Mouse (Mus musculus) brain, adult 10 weeks (tissue): Measurements from ENCODE around the gene Asnsd1. TPM values are rescaled to one million over a fixed set of nuclear protein-coding genes. Genes with fewer than 3 reads are reported as not detected.

Experiments
- polyA plus RNA-seq: library from polyadenylated mRNA; stranded (reverse); fragments of 350-450 nt; fragmentation: Illumina TruSeq; extraction: RNeasy Lipid Tissue Mini Kit (QIAGEN cat#74804); gene quantifications from one replicate; pipeline ENCODE4 v1.2.3, GENCODE M21; 2015; ENCODE audit warnings: low read depth, low replicate concordance

The Asnsd1 gene
- 25.3 TPM for polyA plus RNA-seq

DNA sequence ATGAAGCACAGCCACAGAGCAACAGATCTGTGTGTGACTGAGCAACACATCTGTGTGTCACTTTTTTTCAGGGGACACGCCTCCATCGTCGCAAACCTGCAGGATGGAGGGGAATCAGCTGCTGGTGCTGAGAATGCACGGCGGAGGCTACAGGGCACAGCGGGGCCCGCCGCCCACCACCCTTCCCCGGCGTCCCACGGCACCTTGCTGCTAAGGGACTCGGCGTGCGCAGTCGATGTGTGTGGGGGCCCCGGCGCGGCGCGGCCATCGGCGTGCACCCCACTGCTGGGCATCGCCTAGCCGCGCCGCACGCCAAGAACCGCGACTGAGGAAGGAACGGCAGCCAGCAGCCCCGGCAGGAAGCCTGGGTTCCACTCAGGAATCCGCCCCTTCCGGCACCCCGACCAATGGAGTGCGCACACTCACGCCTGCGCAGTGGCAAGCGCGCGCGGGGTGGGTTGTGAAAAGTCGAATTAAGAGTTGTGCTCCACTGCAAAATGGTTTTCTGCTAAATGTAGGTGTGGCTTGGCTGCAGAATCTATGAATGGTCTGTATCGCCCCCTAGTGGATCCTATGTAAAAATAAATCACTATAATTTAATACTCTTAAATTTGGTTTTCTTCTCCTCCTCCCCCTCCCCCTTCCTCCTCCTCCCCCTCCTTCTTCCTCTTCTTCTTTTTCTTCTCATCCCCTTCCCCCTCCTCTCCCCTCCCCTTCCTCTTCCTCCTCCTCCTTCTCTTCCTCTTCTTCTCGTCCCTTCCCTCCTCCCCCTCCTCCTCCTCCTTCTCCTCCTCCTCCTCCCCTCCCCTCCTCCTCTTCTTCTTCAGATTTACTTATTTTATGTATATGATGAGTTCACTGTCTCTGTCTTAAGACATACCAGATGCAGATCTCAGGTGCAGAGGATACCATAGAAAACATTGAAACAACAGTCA, at the start of gene Asnsd1, which contains the start of the genes Asdurf and Gm28551:
Gene Asnsd1, minus strand, starts transcription at position 426 of the 935 bp plus-strand sequence.
Gene Asdurf, minus strand, starts transcription at position 293 of the 935 bp plus-strand sequence.
Gene Gm28551, minus strand, starts transcription at position 341 of the 935 bp plus-strand sequence.

DNA sequence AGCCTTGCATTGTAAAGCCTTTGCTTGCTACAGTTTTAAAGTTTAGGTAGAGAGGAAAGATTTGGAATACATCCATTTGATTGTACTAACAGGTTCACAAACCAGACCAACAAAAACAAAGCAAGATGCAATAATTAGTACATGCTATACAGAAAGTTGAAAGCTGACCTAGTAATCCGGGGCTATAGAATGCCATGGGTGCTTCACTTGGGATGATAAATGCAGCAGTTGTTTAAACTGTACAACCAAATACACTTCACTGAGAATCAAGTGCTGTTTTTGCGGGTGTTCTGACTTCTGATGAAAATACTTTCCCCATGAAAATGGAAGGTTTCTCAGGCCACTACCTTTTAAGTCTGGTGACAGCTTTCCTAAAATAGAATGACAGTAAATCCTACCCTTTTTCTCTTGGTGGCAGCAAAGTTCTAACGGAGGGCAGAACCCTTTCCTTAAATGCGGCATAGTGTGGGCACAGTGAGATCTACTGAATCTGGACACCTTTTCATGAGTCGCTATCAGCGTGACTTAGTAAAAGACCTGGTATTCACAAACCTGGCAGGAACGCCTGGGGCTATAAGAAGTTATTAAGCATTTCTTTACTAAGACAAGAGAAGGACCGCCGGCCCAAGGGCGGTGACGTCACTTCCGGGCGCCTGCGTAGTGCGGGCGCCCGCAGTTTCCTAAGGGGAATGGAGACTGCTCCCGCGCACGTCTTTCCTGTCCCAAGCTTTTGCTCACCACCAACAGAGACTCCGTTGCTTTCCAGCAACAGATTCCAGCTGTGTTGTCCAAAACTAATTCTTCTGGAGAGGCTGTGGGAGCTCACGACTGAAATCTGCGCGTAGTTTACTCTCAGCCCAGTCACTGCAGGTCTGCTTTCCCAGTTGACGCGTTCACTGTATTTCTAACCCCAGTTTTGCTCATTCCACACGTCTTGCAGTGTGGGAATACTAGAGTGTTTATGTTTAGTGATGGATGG, 39.3 kb downstream of the Asnsd1 start, which contains the start of gene Osgepl1:
Gene Osgepl1, plus strand, starts transcription at position 636 of the 979 bp plus-strand sequence.

DNA sequence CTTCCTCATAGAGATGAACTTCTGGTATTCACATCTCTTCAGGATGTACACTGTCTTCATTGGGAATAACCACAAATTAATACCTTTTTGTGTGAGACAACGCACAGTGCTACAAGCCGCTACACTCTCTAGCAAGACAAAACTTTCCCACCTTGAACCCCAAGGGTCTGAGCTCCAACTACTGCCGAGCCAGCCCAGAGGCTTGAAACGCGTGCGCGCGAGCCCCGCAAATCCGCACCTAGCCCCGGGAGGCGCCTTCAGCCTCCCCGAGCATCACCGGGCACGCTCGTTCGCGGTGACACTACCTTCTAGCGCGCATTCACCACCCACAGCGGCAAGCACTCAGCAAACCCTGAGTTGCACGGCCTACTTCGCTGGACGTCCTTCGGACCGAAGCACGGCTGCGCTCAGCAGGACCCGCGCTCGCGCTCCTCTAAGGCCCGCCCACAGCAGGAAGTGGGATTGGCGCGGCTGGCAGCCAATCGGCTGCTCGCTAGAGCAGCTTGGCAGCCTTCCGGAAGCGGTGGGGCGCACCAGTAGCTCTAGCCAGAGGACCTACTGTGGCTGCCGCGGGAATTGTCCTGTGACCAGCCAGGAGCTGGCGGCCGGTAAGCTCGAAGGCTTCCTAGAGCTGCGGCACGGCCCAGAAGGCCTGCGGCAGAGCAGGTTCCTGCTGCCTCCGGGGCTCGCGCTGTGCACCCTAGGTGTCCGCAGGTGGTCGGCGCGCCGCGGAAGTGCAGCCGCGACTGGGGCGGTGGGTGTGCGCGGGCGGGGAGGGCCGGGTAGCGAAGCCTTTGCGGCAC, 55.8 kb downstream of the Asnsd1 start, which contains the start of the genes Pms1, Ormdl1 and Gm28778:
Gene Pms1, minus strand, starts transcription at position 438 of the 803 bp plus-strand sequence.
Gene Ormdl1, plus strand, starts transcription at position 515 of the 803 bp plus-strand sequence.
Gene Gm28778, plus strand, starts transcription at position 531 of the 803 bp plus-strand sequence.

Other genes with a start within 250 kb of the Asnsd1 start
- not detected for gene 1700019A02Rik, start 165.1 kb downstream of the Asnsd1 start, polyA plus RNA-seq
- gene Pms1, start 55.7 kb downstream of the Asnsd1 start, polyA plus RNA-seq = 3.2 TPM
- 16.5 TPM for gene Ormdl1, start 55.7 kb downstream of the Asnsd1 start, polyA plus RNA-seq
- 1.8 TPM for gene Gm28778, start 55.6 kb downstream of the Asnsd1 start, polyA plus RNA-seq
- gene Osgepl1, start 39.1 kb downstream of the Asnsd1 start, polyA plus RNA-seq = 19.4 TPM
- gene Asdurf, start 133 bp downstream of the Asnsd1 start, polyA plus RNA-seq = not detected
- 0.24 TPM for gene Gm28551, start 85 bp downstream of the Asnsd1 start, polyA plus RNA-seq